Mouse (Mus musculus) cerebellum, adult (tissue): Measurements from ENCODE around the gene Txk.

Experiments used
- ATAC-seq: cut with Nextera tagmentation; 2 replicates; pipeline ENCODE4 v1.9.2; 2017; ENCODE audit warnings: mild to moderate bottlenecking, moderate library complexity, mixed read lengths; ENCODE audit not compliant: insufficient number of reproducible peaks, low FRiP score, low TSS enrichment

The Txk gene

DNA sequence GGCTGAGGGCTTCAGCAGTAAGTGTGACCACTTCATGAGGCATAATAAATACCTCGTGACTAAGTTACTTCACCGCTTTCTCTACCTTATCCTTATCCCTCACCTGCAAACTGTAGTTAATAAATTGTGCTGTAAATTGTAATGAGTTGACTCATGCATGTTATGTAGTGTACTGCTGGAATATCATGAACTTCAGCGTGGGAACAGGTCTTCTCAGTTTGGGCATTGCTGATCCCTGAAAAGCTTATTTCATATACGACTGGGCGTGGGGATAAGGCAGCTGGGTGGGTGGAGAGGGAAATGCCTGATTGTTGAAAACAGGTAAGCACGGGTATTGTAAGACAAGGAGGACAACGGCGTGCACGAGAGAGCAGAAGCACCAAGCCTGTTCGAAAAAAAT, 105.6 kb downstream of the Txk start:
- ATAC-seq = peak; percentile 19; the same call in 1 of the 2 replicates

DNA sequence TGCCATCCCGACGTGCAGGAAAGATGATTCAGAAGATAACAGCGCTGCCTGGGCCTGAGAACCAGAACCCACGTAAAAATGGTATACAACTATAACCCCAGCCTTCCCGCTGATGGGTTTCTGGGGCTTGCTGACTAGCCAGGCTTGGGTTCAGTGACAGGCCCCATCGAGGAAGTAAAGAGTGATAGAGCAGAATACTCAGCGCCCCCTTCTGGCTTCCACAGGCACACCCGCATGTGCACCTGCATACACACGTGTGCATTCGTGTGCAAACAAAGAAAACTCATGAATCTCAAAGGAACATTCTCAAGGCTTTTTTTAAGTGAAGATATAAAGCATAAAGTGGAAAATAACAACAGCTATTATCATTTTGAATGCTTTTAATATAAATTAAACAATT, 106.4 kb downstream of the Txk start:
- ATAC-seq = no peak
